Mouse (Mus musculus): ENCODE measurements around the gene Best1.
"Not testable (repeated sequence)": the region's sequence is repeated elsewhere in the genome, so short reads cannot be mapped to it uniquely, and the experiment has no call there.

Gene Best1

DNA sequence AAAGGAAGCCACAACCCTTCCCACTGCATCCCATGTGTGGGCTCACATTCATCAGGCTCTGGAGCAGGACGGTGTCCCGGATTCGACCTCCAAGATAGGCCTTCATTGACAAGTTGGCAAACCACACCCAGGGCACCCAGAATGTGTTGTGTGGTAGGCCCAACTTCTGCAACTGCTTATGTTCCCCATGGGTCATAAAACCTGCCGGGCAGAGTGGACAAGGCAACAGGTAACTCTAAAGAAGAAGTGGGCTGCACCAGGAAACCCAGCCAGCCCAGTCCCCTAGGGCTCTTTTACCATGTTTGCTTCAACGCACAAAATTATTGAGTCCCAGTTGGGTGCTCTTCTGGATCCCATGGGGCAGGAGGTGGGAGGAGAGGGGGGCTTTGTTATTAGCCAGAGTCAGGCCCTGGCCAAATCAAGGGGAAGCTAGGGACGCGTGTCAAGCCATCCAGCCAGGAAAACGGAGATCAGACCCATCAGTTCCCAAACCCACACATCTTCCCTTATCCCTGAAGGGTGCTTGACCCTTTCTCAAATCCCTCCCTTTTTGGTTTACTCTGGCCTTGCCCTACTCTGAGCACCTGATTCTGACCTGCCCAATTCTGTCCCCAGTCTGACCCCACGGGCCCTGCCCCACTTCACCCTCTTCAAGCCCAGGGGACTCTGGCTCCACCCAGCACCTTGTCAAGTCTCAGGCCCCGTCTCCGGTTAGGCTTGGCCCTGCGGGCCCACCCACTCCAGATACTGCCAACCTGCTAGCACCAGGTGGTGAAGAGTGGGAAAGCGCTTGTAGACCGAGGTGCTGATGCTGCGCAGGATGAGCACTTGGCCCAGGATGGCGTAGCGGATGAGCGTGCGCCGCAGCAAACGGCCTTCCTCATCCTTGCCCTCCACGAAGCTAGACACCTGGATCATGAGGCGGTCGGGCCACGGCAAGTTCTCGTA lies 9.1 kb downstream of the Best1 start:
- DNase-seq (ENCODE audit: low read depth in 2 of 2, low spot score in 2 of 2), result no peak

DNA sequence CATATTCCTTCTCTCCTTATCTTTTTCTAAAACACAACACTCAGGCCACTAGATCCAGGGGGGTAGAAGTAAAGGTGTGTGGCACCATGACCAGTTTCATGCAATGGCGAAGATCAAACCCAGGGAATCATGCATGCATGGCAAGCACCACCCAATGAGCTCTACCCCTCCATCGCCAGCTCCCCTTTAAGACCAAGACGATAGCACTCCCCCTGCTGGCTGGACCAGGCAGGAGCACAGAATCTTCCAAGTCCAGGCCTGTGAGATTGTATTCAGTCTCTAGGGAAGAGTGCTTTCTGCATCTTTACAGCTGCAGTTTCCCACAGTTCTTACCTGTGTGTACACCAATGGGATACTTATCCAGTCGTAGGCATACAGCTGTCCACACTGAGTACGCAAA lies 10.1 kb downstream of the Best1 start:
- DNase-seq (ENCODE audit: low read depth in 2 of 2, low spot score in 2 of 2), result peak; percentile 79 to 85

DNA sequence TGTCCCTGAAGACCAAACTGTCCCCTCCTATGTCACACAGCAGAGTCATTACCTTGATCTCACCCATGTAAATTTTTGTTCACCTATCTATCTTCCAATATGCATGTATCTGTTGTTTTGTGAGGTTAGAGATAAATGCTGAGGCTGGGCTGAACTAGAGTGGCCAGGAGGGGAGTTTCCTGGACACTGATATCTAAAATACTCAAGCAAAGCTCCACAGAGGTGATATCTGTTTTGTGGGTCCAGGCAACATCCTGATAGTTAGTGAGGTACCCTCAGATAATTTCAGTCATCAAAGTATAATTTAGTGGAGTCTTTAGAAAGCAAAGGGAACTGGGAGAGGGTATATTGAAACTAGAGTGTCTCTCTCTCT lies 11.6 kb downstream of the Best1 start:
- DNase-seq (ENCODE audit: low read depth in 2 of 2, low spot score in 2 of 2), result no peak

DNA sequence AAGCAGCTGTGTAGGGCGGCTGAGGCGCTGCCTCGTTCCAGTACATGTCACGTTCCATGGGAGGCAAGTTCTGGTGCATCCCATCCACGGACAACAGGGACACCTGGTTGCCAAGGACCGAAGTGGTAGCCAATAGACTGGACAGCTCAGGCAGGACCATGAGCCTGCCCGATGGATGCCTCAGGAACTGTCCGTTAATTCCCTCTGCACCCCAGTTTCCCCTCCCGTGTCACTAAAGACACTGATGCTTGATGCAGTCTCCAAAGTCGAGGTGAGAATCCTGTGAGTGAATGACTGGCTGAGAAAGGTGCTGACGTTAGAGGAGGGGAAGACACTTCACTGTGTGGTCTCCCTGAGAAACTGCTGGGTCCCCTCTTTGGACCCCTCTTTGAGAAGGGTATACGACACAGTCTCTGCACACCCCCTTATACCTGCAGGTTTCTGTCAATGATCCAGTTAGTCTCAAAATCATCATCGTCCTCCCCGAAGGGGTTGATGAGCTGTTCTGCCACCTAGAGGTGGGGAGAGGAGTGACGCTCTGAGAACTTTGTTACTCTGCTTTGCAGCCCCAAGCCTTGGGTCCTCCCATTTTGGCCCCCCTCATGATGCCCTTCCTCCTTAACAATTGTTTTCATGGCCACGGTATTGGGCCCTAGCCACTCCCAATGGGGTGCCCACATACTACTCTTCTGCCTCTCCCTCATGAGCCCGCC lies 12.1 kb downstream of the Best1 start:
- DNase-seq (ENCODE audit: low read depth in 2 of 2, low spot score in 2 of 2), result peak; percentile 32 to 34

DNA sequence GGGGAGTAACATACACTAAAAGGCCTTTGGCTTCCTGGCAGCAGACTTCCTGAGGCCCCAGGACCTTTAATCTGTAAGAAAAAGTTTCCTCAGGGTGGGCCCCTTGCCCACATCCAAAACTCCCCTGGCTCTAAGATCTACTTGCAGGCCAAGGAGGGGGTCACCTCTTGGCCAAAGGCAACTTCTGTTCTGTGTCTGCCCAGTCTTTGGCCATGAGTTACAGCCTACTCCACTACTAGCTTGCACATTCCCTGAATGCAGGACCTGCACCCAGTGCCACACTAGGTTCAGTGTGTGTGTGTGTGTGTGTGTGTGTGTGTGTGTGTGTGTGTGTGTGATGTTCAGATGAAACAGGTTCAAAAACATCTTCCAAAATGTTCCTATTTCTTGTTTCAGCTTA lies 13.8 kb downstream of the Best1 start:
- no peak for DNase-seq (ENCODE audit: low read depth in 2 of 2, low spot score in 2 of 2)

DNA sequence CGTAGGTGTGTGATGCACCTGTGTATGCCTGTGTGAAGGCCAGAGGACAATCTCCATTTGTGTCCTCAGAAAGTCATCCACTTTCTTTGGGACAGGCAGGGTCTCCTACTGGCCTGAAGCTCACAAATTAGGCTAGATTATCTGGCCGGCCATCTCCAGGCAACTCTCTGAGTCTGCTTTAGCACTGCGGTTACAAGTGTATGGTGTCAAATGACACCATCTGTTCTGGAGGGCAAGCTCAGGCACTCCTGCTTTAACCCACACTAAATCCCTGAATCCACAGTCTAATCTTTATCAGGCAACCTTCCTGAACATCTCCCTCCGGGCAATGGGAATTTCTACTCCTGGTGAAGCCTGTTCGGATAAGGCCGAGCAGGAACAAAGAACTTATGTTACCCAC lies 14.2 kb downstream of the Best1 start:
- no peak for DNase-seq (ENCODE audit: low read depth in 2 of 2, low spot score in 2 of 2)

DNA sequence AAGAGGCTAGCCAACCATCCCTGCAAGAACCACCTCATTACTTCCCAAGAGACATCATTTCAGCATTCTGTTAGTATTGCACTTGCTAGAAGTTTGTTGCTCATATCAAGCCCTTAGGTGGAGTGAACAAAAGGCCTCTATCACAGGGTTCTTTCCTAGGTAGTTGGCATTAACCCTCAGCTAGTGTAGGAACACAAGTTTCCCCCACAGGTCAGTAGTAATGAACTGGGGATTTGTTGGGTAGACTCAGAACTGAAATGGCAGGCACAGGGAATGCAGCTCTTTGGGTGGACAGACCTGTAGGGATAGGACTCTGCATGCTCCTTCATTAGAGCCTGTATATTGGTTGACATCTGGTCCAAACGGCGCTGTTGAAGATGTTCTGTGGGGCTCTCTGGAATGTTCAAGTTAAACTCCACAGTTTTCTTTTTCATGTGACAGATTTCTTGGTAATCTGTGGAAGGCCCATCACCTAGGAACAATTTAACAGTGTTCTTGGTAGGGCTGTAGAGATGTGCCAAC lies 15.5 kb downstream of the Best1 start:
- no peak for DNase-seq (ENCODE audit: low read depth in 2 of 2, low spot score in 2 of 2)

DNA sequence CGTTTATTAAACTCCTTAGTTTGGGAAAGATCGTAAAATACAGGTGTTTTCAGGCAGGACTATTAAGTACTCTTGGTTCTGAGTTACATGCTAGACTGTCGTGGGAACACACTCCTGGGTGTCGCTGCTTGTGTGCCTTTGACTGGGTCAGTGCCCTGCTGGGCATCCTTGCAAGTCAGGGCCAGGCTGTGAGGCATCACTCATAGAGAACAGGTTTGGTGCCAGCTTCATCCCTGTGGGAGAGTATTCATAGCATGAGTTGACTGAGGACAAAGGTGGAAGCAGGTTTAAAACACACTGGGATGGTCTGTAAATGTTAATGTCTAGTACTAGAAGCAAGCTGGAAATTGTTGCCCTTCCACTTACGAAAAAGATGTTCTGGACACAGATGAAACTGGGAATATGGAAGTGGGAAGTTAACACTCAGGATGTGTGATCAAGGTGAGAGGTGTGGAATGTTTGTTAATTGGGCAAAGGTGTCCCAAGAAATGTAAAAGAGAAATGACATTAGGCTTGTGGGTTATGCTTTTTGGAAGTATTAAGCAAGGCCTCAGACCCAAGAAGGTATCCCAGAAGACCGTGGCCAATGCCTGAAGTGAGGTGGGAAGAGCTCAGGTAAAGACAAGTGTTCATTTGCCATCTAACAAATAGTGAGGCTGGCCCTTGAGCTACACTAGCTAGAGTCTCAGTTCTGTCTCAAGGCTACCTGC lies 16.1 kb downstream of the Best1 start:
- no peak for DNase-seq (ENCODE audit: low read depth in 2 of 2, low spot score in 2 of 2)

DNA sequence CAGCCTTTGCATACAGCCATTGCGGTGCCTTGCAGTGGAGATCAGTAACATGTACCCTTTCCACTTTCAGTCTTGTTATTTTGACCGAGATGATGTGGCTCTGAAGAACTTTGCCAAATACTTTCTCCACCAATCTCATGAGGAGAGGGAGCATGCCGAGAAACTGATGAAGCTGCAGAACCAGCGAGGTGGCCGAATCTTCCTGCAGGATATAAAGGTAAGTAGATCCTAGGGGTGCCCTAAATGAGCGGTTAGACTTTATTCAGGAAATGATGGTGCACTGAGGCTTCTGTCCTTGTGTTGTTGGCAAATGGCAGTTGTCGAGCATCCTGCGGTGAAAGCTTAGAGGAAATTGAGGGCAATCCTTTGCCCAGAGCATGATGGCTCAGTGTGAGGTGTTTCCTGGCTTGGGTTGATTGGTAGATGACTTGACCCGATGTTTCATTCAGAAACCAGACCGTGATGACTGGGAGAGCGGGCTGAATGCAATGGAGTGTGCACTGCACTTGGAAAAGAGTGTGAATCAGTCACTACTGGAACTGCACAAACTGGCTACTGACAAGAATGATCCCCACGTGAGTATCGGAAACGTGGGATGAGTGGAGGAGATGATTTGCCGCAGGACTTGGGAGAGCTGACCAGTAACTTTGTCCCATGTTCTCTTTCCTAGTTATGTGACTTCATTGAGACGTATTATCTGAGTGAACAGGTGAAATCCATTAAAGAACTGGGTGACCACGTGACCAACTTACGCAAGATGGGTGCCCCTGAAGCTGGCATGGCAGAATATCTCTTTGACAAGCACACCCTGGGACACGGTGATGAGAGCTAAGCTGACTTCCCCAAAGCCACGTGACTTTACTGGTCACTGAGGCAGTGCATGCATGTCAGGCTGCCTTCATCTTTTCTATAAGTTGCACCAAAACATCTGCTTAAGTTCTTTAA lies 17.1 kb downstream of the Best1 start:
- no peak for DNase-seq (ENCODE audit: low read depth in 2 of 2, low spot score in 2 of 2)

DNA sequence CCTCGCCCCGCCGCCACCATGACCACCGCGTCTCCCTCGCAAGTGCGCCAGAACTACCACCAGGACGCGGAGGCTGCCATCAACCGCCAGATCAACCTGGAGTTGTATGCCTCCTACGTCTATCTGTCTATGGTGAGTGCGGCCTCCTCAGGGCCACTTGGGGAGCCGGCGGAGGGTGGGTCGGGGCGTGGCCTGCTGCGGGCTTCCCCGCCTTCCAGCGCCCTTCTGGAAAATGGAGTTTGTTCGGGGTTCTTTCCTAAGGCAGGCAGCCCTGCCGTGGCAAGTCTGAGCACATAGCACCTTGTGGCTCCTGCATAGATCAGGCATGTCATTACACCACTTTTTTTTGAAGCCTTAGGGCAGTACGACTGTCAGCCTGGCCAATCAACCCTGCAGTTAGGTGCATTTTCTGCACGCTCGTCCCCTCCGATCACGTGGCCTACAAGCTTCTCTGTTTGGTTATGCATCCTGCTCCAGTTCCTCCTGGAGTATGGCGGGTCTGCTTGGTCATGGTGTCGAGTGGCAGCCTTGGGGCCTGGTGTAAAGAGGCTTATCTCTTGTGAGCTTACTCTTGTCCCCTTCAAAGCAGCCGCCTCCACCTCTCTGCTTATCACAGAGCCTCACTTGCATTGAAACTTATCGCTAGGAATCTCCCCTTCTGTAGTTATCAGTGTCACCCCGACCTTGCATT lies 18.4 kb downstream of the Best1 start:
- DNase-seq (ENCODE audit: low read depth in 2 of 2, low spot score in 2 of 2), result no peak

DNA sequence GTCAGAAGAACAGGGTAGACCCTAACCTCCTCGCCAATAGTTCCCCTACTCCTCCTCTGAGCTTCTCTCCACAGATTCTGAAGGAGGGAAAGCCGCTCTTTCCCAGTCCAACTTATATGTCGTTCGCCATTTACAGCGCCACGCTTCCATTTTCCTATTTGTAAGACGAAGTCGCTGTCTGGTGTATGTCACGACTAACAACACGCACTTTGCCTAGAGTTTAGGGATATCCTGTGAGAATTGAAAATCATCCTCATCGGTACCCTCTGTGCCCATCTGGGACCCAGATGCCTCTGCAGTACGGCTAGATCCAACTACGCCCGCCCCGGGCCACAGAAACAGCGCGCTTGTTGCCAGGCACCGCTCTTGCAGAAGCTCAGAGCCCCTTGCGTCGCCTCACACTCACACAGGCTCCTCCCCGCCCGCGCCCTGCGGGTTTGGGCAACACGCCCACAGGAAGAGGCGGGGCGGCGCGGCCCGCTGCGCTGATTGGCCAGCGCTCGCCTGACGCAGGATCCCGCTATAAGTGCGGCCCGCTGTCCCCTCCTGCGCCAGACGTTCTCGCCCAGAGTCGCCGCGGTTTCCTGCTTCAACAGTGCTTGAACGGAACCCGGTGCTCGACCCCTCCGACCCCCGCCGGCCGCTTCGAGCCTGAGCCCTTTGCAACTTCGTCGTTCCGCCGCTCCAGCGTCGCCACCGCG lies 19.1 kb downstream of the Best1 start:
- peak; percentile 92 to 93 for DNase-seq (ENCODE audit: low read depth in 2 of 2, low spot score in 2 of 2)

DNA sequence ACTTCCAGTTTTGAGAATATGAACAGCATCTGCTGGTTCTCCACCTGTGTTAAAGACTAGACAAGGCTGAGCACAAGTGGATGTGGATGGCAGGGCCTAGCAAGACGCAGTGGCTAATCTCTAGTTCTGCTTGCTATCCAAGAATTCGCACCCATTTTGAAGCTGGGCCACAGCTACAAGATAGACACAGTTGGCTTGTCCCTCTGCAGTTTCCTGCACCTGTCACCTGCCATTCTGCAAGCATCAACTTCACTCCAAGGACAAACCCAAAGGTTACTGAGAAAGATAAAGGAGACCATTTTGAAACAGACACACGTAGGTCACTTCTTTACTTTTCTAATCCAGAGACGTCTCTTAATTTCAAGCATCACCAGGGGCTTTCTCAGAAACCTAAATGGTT lies 19.8 kb downstream of the Best1 start:
- DNase-seq (ENCODE audit: low read depth in 2 of 2, low spot score in 2 of 2), result no peak

DNA sequence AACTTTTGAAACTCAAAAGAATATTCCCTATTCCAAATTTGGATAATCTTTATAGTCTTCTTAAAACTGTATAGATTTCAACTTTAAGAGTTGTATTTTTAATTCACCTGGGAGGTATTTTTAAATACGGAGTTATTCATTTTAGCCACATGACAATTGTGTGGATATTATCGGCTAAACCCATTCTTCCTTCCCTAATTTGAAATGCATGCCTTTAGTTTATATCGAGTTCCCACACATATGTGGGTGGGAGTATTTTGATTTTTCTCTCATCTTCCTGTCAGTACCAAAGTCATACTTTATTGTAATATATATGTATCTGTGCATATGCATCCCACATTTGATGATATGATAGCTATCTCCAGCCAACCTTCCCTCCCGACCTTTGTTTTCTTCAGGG lies 21.2 kb downstream of the Best1 start, which contains the start of gene Fth1:
Gene Fth1 (plus strand): TSS at position 341 of the 400 bp plus-strand sequence.
- no peak for DNase-seq (ENCODE audit: low read depth in 2 of 2, low spot score in 2 of 2)

DNA sequence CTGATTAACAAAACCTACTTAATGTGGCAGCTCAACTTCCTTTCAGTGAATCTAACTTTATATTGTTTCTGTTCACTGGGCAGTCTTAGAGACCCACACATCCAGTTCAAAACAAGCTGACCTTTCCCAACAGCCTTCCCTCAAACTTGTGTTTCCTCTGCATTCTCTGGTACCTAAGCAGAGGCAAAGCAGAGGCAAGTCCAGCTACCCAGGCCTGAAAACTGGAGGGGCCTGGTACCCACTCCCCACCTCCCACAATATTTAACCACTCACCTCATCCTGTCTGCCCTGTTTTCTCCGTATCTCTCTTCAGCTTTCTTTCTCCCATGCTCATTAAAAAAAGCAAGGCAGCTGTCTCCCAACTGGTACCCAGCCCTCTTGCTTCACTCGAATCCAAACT lies 22.3 kb downstream of the Best1 start:
- no peak for DNase-seq (ENCODE audit: low read depth in 2 of 2, low spot score in 2 of 2)

DNA sequence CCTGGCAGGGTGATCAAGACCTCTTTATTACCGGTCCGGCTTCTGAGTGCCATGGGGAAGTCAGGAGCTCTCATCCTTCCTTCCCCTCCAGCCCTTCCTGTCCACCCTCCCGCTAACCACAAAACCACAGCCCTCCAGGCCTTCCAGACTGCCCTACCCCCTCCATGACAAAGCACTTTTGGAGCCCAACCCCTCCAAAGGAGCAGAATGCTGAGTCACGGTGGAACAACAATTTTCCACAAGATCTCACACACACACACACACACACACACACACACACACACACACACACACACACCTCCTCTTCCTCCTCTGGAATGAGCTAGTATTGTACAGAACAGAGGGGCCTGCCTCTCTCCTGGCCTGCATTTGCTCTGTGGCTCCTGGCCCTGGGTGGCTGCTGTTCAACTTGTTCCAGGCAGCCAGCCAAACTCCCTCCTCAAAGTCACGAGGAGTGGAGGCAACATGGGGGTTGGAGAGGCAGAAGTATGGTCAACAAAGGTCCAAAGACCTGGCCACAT lies 22.9 kb downstream of the Best1 start:
- no peak for DNase-seq (ENCODE audit: low read depth in 2 of 2, low spot score in 2 of 2)

DNA sequence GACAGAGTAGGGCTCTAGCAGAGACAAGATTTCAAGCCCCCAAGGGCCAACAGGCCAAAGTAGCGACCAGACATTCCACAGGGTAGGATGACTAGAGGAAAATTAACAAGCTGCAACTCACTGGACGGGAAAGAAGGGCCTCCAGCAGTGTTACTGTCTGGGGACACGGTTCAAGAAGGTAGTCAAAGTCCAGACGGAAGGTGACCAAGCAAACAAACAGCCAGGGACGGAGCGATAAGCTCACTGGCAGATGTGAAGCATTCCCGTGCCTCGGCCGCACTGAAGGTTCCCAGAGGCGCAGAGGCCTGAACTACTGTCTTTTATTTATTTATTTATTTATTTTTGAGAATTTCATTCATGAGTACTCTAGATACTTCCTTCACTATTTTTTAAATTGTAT lies 24.3 kb downstream of the Best1 start:
- no peak for DNase-seq (ENCODE audit: low read depth in 2 of 2, low spot score in 2 of 2)

DNA sequence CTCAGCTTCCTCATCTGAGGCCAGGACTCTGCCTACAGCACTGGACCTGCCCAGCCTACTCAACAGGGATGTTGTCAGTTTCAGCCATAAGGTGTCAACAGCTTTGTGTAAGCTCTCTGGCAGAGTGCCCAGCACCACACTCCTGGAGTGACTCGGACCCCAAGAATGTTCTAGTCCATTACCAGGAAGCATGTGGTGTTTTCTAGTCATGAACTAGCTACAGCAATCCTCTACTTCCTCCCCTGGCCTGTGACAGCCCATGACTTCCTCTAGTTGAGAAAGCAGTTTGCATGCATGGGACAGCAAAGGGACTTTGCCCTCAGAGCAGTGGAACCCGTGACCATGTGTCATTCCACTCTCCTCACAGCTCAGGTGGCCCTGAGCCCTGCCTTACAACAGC lies 26.6 kb downstream of the Best1 start:
- DNase-seq (ENCODE audit: low read depth in 2 of 2, low spot score in 2 of 2), result not testable (repeated sequence)

DNA sequence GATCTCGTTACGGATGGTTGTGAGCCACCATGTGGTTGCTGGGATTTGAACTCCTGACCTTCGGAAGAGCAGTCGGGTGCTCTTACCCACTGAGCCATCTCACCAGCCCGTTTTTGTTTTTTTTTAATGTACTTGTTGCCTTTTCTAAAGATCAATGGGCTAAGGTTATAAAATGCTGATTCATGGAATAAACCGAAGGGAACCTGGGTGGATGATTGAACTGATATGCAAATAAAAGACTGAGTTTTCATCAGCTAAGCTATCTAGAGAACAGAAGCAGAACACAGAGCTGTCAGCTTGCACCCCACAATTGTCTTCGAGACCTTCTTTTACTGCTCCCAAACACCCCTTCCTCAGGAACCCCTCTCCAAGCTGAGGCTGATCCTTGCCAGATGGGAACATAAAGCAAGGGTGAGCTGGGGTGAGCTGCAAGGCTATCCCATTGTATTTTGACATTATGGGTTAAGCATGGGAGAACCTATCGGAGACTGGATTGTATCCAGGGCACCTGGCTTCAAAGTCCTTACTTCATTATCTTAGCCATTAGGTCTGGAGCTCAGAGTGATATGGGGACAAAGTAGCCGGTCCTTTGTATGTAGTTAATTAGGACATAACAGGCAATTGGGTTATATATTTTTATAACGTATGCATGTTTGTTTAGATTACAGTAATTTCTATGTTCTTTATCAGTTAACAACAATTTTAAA lies 33.2 kb downstream of the Best1 start:
- no peak for DNase-seq (ENCODE audit: low read depth in 2 of 2, low spot score in 2 of 2)
